In genomic region chr2:34718196-34718595, GRCm38 (mm10) we compare ENCODE assay signal across 17 mouse cellular contexts. TPM values are rescaled to one million over a fixed set of nuclear protein-coding genes. Genes with fewer than 3 reads are reported as not detected.
DNase-seq lines count a peak whose midpoint lies in the region; ATAC-seq and TF ChIP-seq lines count a peak whose summit lies in the region.
"Had no signal": no experiment of that assay in that cellular context is flagged by ENCODE, and none has a peak within 500 bp of the region (broad histone marks: within the 10 kb centered on the region; RNA-seq: fewer than 3 reads in every experiment).

No protein-coding gene starts in this region.

- no peak overlapping the region for H3K27ac ChIP-seq in gastrocnemius, adult 2 months
- H3K27ac ChIP-seq in hindbrain, postnatal 0 days, result no peak overlapping the region
- H3K27ac ChIP-seq: embryonic facial prominence, embryonic 15.5 days; liver, embryonic 13.5 days had no signal

- TF ChIP-seq CTCF in gastrocnemius, adult 2 months (IDR thresholded peaks at IDR 0.05), result peak; percentile 25; the same call in 1 of the 2 replicates
- TF ChIP-seq CTCF in hindbrain, postnatal 0 days (IDR thresholded peaks at IDR 0.05; ENCODE audit: low read depth), result no peak
- TF ChIP-seq CTCF in lung, adult 2 months (IDR thresholded peaks at IDR 0.05; ENCODE audit: insufficient read depth, low read length), result no peak

- H3K4me2 ChIP-seq in hindbrain, postnatal 0 days (ENCODE audit: low read depth, low read length), result no peak overlapping the region
- H3K4me2 ChIP-seq: embryonic facial prominence, embryonic 15.5 days; liver, embryonic 13.5 days had no signal

- H3K36me3 ChIP-seq in hindbrain, postnatal 0 days (ENCODE audit: insufficient read depth, low read length), result peaks cover 29% of the 10 kb centered on the region

- H3K9ac ChIP-seq in hindbrain, postnatal 0 days (replicated peaks; ENCODE audit: low read length), result no peak overlapping the region
- H3K9ac ChIP-seq: embryonic facial prominence, embryonic 15.5 days; liver, embryonic 13.5 days had no signal

- H3K9me3 ChIP-seq in hindbrain, postnatal 0 days (ENCODE audit: low read length), result no peaks in the 10 kb centered on the region
- H3K9me3 ChIP-seq: embryonic facial prominence, embryonic 15.5 days; liver, embryonic 13.5 days; megakaryocyte, embryonic 14.5 days had no signal

- 96% methylated on average over 2 of the region's 2 CpGs for WGBS in hindbrain, postnatal 0 days
- WGBS in lung, adult 2 months, result 72% methylated on average over 2 of the region's 2 CpGs

- H3K27me3 ChIP-seq in hindbrain, postnatal 0 days (ENCODE audit: insufficient read depth, low read length), result no peaks in the 10 kb centered on the region
- H3K27me3 ChIP-seq: embryonic facial prominence, embryonic 15.5 days; liver, embryonic 13.5 days; megakaryocyte, embryonic 14.5 days had no signal

- DNase-seq in gastrocnemius, adult 2 months, result no peak
- DNase-seq in gastrocnemius, postnatal 36 days, result no peak
- DNase-seq in thymus, postnatal 0 days (ENCODE audit: low spot score), result peak; percentile 15
- DNase-seq in thymus, adult 18-20 months, result no peak
- DNase-seq in hindbrain, postnatal 0 days (ENCODE audit: low spot score), result no peak
- no peak for DNase-seq in lung, adult 2 months
- DNase-seq in frontal cortex, postnatal 25 days (ENCODE audit: low spot score in 2 of 2), result no peak
- DNase-seq: adrenal gland, postnatal 25 days; gastrocnemius, postnatal 25 days; heart, postnatal 14 days; kidney, adult 18-20 months; liver, embryonic 13.5 days; right cerebral cortex, postnatal 14 days had no signal

- no peak overlapping the region for H3K4me3 ChIP-seq in gastrocnemius, adult 2 months
- no peak overlapping the region for H3K4me3 ChIP-seq in hindbrain, postnatal 0 days (ENCODE audit: low read length)
- H3K4me3 ChIP-seq in lung, adult 2 months (replicated peaks; ENCODE audit: extremely low read depth, low read depth, low read length), result no peak overlapping the region
- H3K4me3 ChIP-seq: embryonic facial prominence, embryonic 15.5 days; liver, embryonic 13.5 days; megakaryocyte, embryonic 14.5 days had no signal

- no peak for TF ChIP-seq POLR2A in lung, adult 2 months (IDR thresholded peaks at IDR 0.05; ENCODE audit: borderline replicate concordance, extremely low read depth, low read depth, low read length)

- intact Hi-C loops in gastrocnemius, adult 2 months (cut with DNase I), result no loop called here
- intact Hi-C loops in gastrocnemius, postnatal 36 days (cut with DNase I), result no loop called here

- 0 out of 2 replicates have a peak, but pooled peaks have one; percentile 40 for ATAC-seq in megakaryocyte, adult 5-6 weeks (ENCODE audit: poor library complexity, severe bottlenecking)
- no peak for ATAC-seq in hindbrain, postnatal 0 days
- ATAC-seq: forebrain, embryonic 16.5 days had no signal

- H3K4me1 ChIP-seq in hindbrain, postnatal 0 days (ENCODE audit: insufficient read depth, low read length), result no peaks in the 10 kb centered on the region
- no peaks in the 10 kb centered on the region for H3K4me1 ChIP-seq in lung, adult 2 months (ENCODE audit: control insufficient read depth, insufficient read depth, low read length)
- H3K4me1 ChIP-seq: embryonic facial prominence, embryonic 15.5 days; liver, embryonic 13.5 days had no signal

RNA-seq across cellular contexts. Expression of gene Gapvd1, which starts 36.8 kb away (rescaled TPM):
- 10 to 100 TPM; 34.0 to 35.5 TPM for total RNA-seq in gastrocnemius, adult 2 months (2021)
- total RNA-seq in gastrocnemius, postnatal 36 days (2021), result 10 to 100 TPM; 28.7 to 34.7 TPM
- polyA plus RNA-seq in thymus, postnatal 0 days (2015; fragmentation: Nextera tagmentation; extraction: Ambion mirVana), result 64.4 and 79.7 TPM in 2 replicates
- total RNA-seq in megakaryocyte, adult 5-6 weeks (2015), result 35.0 and 39.1 TPM in 2 replicates
- total RNA-seq in megakaryocyte, adult 5-6 weeks (2017), result 58.9 and 59.3 TPM in 2 replicates
- 71.2 and 74.0 TPM in 2 replicates for total RNA-seq in hindbrain, postnatal 0 days (2014; rRNA removed)
- 79.8 and 80.8 TPM in 2 replicates for polyA plus RNA-seq in hindbrain, postnatal 0 days (2015; fragmentation: Nextera tagmentation; extraction: Ambion mirVana)
- 16.7 and 20.3 TPM in 2 replicates for polyA plus RNA-seq in lung, adult 2 months (2012; rRNA removed)

RNA-seq across cellular contexts. Expression of gene Hspa5, which starts 53.6 kb away (rescaled TPM):
- 100 to 1,000 TPM; 174 to 245 TPM for total RNA-seq in gastrocnemius, adult 2 months (2021)
- 100 to 1,000 TPM; 168 to 180 TPM for total RNA-seq in gastrocnemius, postnatal 36 days (2021)
- polyA plus RNA-seq in thymus, postnatal 0 days (2015; fragmentation: Nextera tagmentation; extraction: Ambion mirVana), result 347 and 475 TPM in 2 replicates
- total RNA-seq in megakaryocyte, adult 5-6 weeks (2015), result 189 and 204 TPM in 2 replicates
- total RNA-seq in megakaryocyte, adult 5-6 weeks (2017), result 538 and 554 TPM in 2 replicates
- total RNA-seq in hindbrain, postnatal 0 days (2014; rRNA removed), result 148 and 186 TPM in 2 replicates
- 321 and 322 TPM in 2 replicates for polyA plus RNA-seq in hindbrain, postnatal 0 days (2015; fragmentation: Nextera tagmentation; extraction: Ambion mirVana)
- 463 and 672 TPM in 2 replicates for polyA plus RNA-seq in lung, adult 2 months (2012; rRNA removed)
